In genomic region chr3:36330656-36331055, GRCm38 (mm10) we compare ENCODE assay signal across 8 mouse cellular contexts.
DNase-seq lines count a peak whose midpoint lies in the region; ATAC-seq and TF ChIP-seq lines count a peak whose summit lies in the region.

No protein-coding gene starts in this region.

- no peaks in the 10 kb centered on the region for H3K4me1 ChIP-seq in midbrain, embryonic 14.5 days (ENCODE audit: control insufficient read depth, insufficient read depth, low read length)
- H3K4me1 ChIP-seq in midbrain, embryonic 15.5 days = no peaks in the 10 kb centered on the region
- H3K4me1 ChIP-seq in bone marrow macrophage, adult 2 months (ENCODE audit: control insufficient read depth, insufficient read depth, low read length) = peaks cover 7% of the 10 kb centered on the region
- H3K4me1 ChIP-seq in lung, embryonic 14.5 days (ENCODE audit: insufficient read depth) = no peaks in the 10 kb centered on the region

- no peak overlapping the region for H3K9ac ChIP-seq in midbrain, embryonic 14.5 days (replicated peaks; ENCODE audit: low read length)
- no peak overlapping the region for H3K9ac ChIP-seq in midbrain, embryonic 15.5 days
- no peak overlapping the region for H3K9ac ChIP-seq in lung, embryonic 14.5 days

- no peaks in the 10 kb centered on the region for H3K27me3 ChIP-seq in midbrain, embryonic 14.5 days (ENCODE audit: control insufficient read depth, insufficient read depth, low read length)
- no peaks in the 10 kb centered on the region for H3K27me3 ChIP-seq in midbrain, embryonic 15.5 days (replicated peaks)
- no peaks in the 10 kb centered on the region for H3K27me3 ChIP-seq in lung, embryonic 14.5 days (ENCODE audit: insufficient read depth, low read length)

- no peaks in the 10 kb centered on the region for H3K36me3 ChIP-seq in midbrain, embryonic 14.5 days (ENCODE audit: control insufficient read depth, insufficient read depth, low read length)
- H3K36me3 ChIP-seq in midbrain, embryonic 15.5 days (replicated peaks) = no peaks in the 10 kb centered on the region
- H3K36me3 ChIP-seq in lung, embryonic 14.5 days (ENCODE audit: insufficient read depth) = no peaks in the 10 kb centered on the region

- no peak overlapping the region for H3K4me3 ChIP-seq in midbrain, embryonic 14.5 days (replicated peaks; ENCODE audit: low read depth, low read length)
- no peak overlapping the region for H3K4me3 ChIP-seq in midbrain, embryonic 15.5 days
- H3K4me3 ChIP-seq in bone marrow macrophage, adult 2 months (ENCODE audit: insufficient read depth, low read length) = no peak overlapping the region
- no peak overlapping the region for H3K4me3 ChIP-seq in lung, embryonic 14.5 days (ENCODE audit: low read depth, low read length)

- ATAC-seq in midbrain, embryonic 14.5 days (ENCODE audit: low FRiP score, low TSS enrichment) = no peak
- no peak for ATAC-seq in midbrain, embryonic 15.5 days (replicated peaks)
- ATAC-seq in lung, embryonic 14.5 days (ENCODE audit: insufficient read depth) = no peak

- H3K4me2 ChIP-seq in midbrain, embryonic 14.5 days (ENCODE audit: low read length) = no peak overlapping the region
- H3K4me2 ChIP-seq in midbrain, embryonic 15.5 days = no peak overlapping the region
- no peak overlapping the region for H3K4me2 ChIP-seq in lung, embryonic 14.5 days

- H3K27ac ChIP-seq in midbrain, embryonic 14.5 days (replicated peaks; ENCODE audit: low read depth, low read length) = no peak overlapping the region
- H3K27ac ChIP-seq in midbrain, embryonic 15.5 days = no peak overlapping the region
- H3K27ac ChIP-seq in bone marrow macrophage, adult 2 months (ENCODE audit: insufficient read depth, low read depth, low read length) = no peak overlapping the region
- no peak overlapping the region for H3K27ac ChIP-seq in lung, embryonic 14.5 days (ENCODE audit: low read depth)

- TF ChIP-seq POLR2A in bone marrow macrophage, adult 2 months (IDR thresholded peaks at IDR 0.05; ENCODE audit: borderline replicate concordance, low read depth, low read length) = no peak

- no peaks in the 10 kb centered on the region for H3K9me3 ChIP-seq in midbrain, embryonic 14.5 days (ENCODE audit: control insufficient read depth, low read length)
- H3K9me3 ChIP-seq in midbrain, embryonic 15.5 days = no peaks in the 10 kb centered on the region
- no peaks in the 10 kb centered on the region for H3K9me3 ChIP-seq in lung, embryonic 14.5 days (ENCODE audit: low read depth, low read length)

- TF ChIP-seq CTCF in bone marrow macrophage, adult 2 months (IDR thresholded peaks at IDR 0.05; ENCODE audit: low read depth, low read length) = peak; percentile 40; the same call in 1 of the 2 replicates
- peak; percentile 74 for TF ChIP-seq CTCF in lung, embryonic 14.5 days (IDR thresholded peaks at IDR 0.05; ENCODE audit: low read depth)

- DNase-seq in cerebellum, adult 18-20 months = peak; percentile 20 to 31
- no peak for DNase-seq in cerebellum, adult 9-10 months
- peak; percentile 34 for DNase-seq in midbrain, embryonic 14.5 days
- DNase-seq in gastrocnemius, postnatal 10 days = peak; percentile 41
- DNase-seq in lung, embryonic 14.5 days = peak; percentile 64
- no peak for DNase-seq in natural killer cell, adult 2 months (ENCODE audit: low spot score in 2 of 2)

- 26% methylated on average over 9 of the region's 9 CpGs for WGBS in midbrain, embryonic 14.5 days
- 22% methylated on average over 9 of the region's 9 CpGs for WGBS in midbrain, embryonic 15.5 days
- 30% methylated on average over 9 of the region's 9 CpGs for WGBS in lung, embryonic 14.5 days

Comparison
In these comparisons a context has a peak if more than half of its experiments do, and no peak if none do; other contexts are left out.
1. DNase-seq: peak in cerebellum, adult 18-20 months (2 of 2), midbrain, embryonic 14.5 days (single experiment), gastrocnemius, postnatal 10 days (single experiment) and lung, embryonic 14.5 days (single experiment); none in cerebellum, adult 9-10 months (single experiment) and natural killer cell, adult 2 months (0 of 2).